Mouse (Mus musculus) liver (tissue): ENCODE measurements around the gene Ostf1.

Experiments
- DNase-seq: peaks from one replicate; pipeline ENCODE4 v3.0.0-alpha.2; 2020; ENCODE audit warnings: mixed read lengths

The Ostf1 gene

GRCm38 (mm10) chr19:18643411-18643810 lies 11.8 kb upstream of the Ostf1 start:
- DNase-seq, result no peak

DNA sequence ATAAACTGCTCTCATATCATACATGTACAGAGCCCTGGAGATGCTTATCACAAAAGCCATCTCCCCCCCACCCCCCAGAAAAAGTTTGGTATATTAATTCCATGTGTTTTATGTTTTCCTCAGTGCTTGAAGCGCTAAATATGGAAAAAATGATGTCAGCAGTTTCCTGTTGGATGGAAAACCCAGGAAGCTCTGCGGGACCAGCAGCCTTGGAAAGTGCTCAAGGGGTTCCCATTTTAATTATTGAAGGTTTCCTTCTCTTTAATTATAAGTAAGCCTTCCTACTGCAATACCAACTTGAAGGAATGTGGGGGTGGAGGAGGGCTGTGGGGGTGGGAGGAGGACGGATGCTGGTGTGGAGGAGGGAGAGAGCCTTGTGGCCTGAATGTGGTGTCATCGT lies 9.4 kb upstream of the Ostf1 start:
- DNase-seq, result no peak

- DNase-seq, result peak; percentile 38
These were observed 7.9 kb upstream of the Ostf1 start for GRCm38 (mm10) chr19:18639552-18639951.

- no peak for DNase-seq
These were observed 7.3 kb upstream of the Ostf1 start for GRCm38 (mm10) chr19:18638949-18639348.

GRCm38 (mm10) chr19:18637954-18638353 lies 6.3 kb upstream of the Ostf1 start:
- DNase-seq, result no peak

GRCm38 (mm10) chr19:18632231-18633185 lies 885 bp upstream of the Ostf1 start:
- DNase-seq, result no peak

DNA sequence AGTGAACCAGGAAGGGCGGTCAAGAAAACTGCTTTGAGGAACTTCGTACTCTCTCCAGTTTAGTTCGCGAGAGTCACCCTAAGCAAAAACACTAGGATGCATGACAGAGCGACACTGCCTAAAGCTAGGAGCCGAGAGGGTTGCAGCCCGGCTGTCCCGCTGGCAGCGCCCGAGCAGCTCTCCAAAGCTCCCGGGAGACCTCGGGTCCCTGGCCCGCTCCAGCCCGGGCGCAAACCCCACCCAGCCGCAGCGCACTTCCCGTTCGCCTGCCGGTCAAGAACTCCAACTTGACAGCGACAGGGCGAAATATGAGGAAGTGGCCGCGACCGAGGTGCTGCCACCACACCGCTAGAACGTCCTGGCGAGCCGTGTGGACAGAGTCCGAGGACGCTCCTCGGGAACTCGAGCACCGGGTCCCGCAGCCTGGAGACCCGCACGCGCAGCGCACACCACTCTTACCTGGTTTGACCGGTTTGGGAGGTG lies 421 bp downstream of the Ostf1 start:
- DNase-seq, result peak; percentile 77

DNA sequence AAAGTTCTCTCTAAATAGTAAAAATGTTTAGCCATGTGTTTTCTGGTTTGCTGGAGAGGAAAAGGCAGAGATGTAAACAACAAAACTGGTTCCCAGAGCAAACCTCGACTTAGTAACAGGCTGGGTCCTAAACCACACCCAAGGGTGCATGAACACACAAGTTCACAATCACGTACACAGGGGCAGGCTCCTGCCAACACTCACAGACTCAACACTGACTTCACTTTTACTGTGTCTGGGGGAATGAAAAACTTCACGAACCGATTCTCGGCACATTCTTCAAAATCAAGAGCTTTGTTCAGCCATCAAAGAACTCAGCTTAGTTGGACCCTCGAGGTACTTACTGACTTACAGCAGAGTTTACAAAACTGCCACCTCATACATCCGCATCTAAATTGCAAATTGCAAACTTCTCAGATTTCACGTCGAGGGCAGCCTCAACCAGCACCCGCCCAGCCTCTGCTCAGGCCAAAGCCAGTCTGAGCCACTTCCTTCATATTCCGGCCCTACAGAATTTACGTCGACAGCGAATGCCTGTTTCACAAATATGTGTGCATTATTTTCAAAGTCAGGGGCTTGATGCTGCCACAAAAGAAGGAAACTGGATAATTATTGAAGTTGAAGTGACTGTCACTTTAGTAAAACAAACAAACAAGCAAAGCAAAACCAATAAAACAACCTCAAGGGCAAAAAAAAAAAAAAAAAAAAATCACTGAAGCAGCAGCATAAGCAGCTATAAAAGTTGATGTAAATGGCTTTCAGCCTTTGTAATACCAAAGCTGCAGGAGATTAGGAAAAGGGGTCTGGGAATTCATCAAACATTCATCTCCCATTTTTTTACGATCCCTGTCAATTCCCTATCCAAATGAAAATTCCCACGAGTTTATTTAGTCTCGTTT lies 1.2 kb downstream of the Ostf1 start:
- DNase-seq, result peak; percentile 35

DNA sequence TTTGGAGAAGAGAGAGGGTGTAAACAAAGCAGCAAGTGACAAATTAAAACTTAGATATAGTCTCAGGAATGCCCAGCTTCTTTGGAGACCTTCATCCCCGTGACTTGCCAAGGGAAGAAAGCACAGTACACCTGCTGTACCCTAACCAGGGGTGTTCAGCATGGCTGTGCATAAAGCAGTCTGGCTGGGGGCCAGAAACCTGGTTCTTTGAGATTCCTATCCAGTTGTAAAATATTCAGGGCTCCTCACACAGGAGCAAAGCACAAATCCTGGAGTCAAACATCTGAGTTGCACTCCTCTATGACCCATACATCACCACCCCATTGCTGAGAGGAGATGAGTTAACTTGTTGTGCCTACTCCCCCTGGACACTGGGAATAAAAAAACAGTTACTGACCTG lies 2.0 kb downstream of the Ostf1 start:
- DNase-seq, result no peak

DNA sequence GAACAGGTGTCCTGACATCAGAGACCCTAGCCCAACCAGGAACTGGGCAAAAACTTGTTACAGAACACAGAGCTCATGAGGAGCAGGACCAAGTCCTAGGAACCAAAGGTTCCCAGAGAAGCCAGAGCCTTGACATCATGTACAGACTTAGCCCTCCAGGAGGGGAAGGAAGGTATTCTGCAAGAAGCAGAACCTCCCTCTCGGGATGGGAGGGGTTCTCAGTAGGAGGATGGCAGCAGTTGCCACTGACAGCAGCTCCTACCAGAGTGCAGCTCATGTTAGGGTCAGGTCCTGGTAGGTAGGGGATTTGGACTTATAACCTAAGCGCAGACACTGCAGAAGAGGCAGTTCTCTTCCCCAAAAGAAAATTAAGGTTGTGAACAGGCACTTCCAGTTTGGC lies 7.7 kb downstream of the Ostf1 start:
- no peak for DNase-seq

GRCm38 (mm10) chr19:18619691-18620090 lies 11.9 kb downstream of the Ostf1 start:
- no peak for DNase-seq

- no peak for DNase-seq
These were observed 12.6 kb downstream of the Ostf1 start for GRCm38 (mm10) chr19:18619060-18619459.

DNA sequence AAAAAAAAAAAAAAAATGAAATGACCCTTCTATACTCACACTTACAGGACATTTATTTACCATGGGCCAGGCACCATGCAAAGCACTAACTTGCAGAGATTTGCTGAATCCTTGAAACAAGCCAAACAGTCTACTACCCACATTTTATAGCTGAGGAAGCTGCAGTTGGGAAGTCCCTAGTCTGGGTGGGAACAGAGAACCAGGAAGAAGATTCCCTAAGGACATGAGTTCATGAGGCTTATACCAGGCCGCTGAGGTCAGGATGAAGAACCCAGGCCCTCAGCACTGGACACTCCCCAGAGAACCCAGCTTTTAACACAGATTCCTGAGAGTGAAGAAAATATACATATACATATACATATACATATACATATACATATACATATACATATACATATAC lies 14.1 kb downstream of the Ostf1 start:
- no peak for DNase-seq

DNA sequence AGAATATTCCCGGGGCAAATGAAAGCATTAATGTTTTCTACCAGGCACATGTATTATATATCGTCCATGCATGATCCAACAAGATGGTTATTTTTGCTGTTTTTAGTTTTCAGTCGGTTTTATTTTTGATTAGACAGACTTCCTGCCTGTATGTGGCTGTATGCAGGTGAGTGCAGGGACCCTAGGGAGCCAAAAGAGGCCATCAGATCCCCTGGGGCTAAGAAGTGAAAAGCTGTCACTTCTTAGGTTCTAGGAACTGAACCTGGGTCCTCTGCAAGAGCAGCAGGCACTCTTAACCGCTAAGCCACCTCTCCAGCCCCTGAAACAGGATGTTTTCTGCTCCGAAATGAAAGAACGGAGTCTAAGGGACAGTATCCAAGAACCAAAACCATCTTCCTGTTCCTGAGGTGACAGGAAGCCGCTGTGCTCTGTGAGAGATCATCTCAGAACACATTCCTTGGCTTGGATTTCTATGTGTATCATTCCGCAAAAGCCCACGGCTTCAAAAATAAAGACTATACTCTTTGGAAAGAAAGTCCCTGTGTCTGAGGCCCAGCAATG lies 15.9 kb downstream of the Ostf1 start:
- DNase-seq, result no peak

GRCm38 (mm10) chr19:18614337-18614736 lies 17.3 kb downstream of the Ostf1 start:
- no peak for DNase-seq

- DNase-seq, result no peak
These were observed 22.6 kb downstream of the Ostf1 start for GRCm38 (mm10) chr19:18608975-18609374.

- no peak for DNase-seq
These were observed 23.7 kb downstream of the Ostf1 start for GRCm38 (mm10) chr19:18607907-18608306.

GRCm38 (mm10) chr19:18603011-18603410 lies 28.6 kb downstream of the Ostf1 start:
- no peak for DNase-seq

DNA sequence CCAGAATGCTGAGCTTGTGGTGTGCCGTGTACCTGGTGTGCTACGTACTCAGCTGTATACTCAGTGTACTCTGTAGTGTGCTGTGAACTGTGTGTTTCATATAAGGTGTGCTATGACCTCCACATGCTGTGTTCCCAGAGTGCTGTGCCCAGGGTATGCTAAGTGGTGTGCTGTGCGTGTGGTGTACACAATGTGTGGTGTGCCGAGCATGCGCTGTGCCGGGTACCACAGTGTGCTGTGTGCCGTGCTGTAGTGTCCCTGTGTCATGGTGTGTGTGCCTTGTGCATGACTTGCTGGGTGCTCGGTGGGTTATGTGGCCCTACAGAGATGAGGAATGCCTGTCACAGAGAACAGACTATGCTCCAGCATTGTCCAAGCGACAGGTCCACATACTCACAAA lies 31.0 kb downstream of the Ostf1 start:
- DNase-seq, result no peak

DNA sequence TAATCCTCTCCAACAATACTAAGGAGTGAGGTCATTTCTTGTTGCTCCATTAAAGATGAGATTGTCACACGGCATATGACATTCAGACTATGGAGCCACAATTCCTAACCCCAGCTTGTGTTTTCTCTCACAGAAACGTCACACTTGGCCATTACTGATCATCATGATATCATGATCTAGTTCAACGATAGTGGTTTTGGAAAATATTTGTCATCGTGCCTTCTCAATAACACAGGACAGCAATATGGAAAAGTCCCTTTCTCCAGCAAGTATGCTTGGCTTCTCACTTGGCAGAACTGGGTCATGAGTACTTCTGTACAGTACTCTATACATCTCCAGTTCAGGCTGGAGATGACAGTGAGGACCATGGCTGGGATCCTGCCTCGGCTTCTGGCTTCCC lies 32.0 kb downstream of the Ostf1 start:
- no peak for DNase-seq

- DNase-seq, result no peak
These were observed 32.6 kb downstream of the Ostf1 start for GRCm38 (mm10) chr19:18599051-18599450.

GRCm38 (mm10) chr19:18598265-18598926 lies 33.2 kb downstream of the Ostf1 start:
- no peak for DNase-seq

- no peak for DNase-seq
These were observed 33.9 kb downstream of the Ostf1 start for GRCm38 (mm10) chr19:18597772-18598171.
